Mouse (Mus musculus): ENCODE data around the gene Cldn14. TPM values are rescaled to one million over a fixed set of nuclear protein-coding genes. Genes with fewer than 3 reads are reported as not detected.

The Cldn14 gene
- total RNA-seq, 2 experiments from 2014 or later = 1.1 to 1.9 TPM

DNA sequence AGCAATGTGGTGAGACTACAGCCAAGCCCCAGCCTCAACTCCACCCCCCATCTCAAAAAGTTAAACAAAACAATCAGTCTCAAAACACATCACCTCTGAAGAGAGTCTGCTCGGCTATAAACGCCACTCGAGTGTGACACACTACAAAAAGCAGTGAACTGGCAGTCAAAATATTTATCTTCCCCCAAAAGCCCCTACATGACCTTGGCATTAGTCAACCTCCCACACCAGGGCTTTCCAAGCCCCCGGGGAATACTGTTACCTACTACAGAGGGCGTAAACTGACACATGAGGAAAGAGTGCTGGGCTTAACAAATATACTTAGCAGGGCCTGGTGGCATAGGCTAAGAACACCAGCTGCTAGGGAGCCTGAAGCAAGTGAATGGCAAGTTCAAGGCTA lies 46.4 kb downstream of the Cldn14 start:
- DNase-seq (ENCODE audit: low spot score in 2 of 2) = no peak
- intact Hi-C loops (cut with DNase I) = no loop called here

DNA sequence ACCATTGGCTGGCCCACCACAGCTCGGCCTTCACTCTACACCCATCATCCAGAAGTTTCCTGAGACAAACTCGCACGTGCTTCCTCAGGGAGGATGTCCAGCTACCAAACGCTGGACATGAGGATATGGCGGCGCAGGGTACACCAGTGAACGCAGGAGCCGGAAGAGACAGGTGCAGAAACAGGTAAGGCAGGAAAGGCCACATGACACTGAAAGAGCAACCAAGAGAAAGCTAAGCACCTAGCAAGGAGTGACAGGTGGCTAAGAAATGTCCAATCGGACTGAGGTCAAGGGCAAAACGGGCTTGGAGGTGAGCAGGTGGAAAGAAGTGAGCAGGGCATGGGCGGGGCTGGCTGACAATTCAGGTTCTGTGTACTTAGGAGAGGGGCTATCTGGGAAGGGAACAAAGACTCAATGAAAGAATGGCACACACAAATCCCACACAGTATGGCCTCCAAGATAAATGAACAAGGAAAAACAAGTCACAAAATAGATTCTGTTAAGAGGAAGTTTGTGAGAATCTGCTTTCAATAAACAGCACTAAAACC lies 47.5 kb downstream of the Cldn14 start:
- intact Hi-C loops (cut with DNase I) = no loop called here
- no peak for DNase-seq (ENCODE audit: low spot score in 2 of 2)

DNA sequence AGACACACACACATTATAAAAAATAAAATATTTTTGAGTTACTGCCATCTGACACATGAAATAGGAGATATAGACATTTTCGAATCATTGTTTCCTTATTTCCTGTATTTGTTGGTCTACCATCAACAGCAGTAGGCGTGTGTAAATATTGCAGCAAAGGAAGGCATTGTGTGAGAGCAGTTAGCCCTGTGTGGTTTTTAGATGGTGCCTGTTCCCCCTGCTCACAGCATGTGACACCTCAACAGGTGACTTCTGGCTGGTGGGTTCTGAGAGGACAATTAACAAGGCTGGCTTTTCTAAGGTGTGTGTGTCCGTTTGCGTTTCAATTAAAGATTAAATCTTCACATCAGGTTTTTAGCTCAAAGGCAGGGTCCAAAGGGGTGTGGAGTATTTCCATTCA lies 48.1 kb downstream of the Cldn14 start:
- intact Hi-C loops (cut with DNase I) = no loop called here
- DNase-seq (ENCODE audit: low spot score in 2 of 2) = no peak

DNA sequence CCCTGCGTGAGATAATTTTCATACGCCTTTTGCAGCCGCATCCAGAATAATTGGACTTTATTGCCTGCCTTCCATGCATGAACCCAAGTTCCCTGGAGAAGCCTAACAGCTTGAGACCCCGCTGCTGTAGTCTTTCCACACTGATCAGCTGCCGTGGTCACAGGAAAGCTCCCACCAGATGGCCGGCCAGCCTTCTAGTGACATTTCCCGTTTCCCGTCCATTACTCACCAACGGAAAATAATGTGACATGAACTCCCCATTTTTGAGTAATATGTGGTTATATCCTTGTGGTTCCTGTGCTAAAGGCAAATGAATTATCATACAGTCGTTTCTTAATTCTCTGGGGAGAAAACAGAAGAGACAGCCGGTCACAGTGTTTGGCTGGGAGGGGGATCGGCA lies 51.2 kb downstream of the Cldn14 start:
- no peak for DNase-seq (ENCODE audit: low spot score in 2 of 2)

DNA sequence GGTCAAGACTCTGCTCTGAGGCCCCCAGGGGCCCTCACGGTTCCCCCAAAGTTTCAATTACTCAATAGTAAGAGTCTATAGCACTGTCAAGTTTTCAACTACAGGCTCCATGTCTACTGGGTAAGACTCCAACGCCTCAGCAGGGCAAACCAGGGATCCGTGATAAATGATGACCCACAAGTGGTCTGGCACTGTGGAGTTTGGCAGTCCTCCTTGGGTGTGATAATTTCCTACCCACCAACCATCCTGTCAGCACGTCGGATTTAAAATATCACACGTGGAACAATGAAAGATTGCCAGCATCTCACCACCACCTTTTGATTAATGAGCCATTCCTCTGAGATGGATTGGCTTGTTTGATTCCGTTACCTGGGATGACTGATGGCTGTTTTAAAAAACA lies 51.7 kb downstream of the Cldn14 start:
- no peak for DNase-seq (ENCODE audit: low spot score in 2 of 2)
- intact Hi-C loops (cut with DNase I) = no loop called here

More for the DNA sequence above, 51.2 kb downstream of the Cldn14 start:
- intact Hi-C loops (cut with DNase I) = no loop called here

DNA sequence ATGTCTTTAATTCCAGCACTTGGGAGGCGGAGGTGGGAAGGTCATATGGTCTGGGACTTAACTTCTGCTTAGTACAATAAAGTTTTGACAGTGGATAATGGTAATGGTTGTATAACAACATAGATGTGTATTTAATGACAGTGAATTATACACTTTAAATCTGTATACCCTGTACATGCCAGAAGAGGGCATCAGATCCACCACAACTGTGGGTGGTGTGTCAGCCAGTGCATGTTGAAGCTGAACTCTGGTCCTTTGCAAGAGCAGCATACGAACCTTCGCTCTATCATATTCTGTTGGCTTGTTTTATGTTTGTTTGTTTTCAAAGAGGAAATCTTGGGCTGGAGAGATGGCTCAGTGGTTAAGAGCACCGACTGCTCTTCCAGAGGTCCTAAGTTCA lies 61.2 kb downstream of the Cldn14 start:
- no peak for DNase-seq (ENCODE audit: low spot score in 2 of 2)
- intact Hi-C loops (cut with DNase I) = no loop called here

DNA sequence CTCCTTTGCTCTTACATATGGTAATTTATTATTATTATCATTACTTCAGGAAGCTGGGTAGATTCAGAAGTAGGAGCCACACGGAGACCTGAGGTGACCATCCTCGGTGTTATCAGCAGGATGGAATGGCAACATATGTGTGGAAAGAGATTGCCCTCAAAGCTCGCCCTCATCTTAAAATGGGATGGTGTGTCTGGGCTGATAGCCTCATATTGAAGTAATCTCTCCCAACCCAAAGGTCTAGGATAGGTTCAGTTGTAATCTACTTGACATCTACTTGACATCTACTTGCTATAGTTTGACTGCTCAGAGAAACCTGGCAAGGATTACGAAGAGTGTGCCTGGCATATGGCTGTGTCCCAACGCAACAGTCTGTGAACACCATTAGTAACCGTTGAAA lies 64.3 kb downstream of the Cldn14 start:
- intact Hi-C loops (cut with DNase I) = no loop called here
- no peak for DNase-seq (ENCODE audit: low spot score in 2 of 2)

DNA sequence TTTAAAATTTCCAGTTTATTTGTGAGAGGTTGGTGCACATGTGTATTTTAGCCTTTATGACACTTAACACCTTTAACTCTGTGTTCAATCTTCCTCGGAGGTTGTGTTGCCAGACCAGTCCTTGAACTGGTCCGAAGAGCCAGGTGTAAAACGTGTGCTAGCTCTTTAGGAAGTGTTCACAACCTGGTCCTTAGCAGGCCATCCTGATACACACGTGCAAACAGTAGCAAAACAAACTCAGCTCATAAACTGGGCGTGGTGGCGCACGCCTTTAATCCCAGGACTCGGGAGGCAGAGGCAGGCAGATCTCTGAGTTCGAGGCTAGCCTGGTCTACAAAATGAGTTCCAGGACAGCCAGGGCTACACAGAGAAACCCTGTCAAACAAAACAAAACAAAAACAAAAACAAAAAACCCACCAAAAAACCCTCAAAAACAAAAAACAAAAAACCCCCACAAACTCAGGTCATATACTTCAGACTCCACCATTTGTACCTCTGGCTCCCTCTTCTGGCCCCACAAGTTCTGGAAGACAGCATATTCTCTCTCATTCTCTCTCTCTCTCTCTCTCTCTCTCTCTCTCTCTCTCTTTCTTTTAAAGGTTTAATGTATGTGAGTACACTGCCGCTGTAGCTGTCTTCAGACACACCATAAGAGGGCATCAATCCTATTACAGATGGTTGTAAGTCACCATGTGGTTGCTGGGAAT lies 65.7 kb downstream of the Cldn14 start:
- no peak for DNase-seq (ENCODE audit: low spot score in 2 of 2)
- intact Hi-C loops (cut with DNase I) = no loop called here

DNA sequence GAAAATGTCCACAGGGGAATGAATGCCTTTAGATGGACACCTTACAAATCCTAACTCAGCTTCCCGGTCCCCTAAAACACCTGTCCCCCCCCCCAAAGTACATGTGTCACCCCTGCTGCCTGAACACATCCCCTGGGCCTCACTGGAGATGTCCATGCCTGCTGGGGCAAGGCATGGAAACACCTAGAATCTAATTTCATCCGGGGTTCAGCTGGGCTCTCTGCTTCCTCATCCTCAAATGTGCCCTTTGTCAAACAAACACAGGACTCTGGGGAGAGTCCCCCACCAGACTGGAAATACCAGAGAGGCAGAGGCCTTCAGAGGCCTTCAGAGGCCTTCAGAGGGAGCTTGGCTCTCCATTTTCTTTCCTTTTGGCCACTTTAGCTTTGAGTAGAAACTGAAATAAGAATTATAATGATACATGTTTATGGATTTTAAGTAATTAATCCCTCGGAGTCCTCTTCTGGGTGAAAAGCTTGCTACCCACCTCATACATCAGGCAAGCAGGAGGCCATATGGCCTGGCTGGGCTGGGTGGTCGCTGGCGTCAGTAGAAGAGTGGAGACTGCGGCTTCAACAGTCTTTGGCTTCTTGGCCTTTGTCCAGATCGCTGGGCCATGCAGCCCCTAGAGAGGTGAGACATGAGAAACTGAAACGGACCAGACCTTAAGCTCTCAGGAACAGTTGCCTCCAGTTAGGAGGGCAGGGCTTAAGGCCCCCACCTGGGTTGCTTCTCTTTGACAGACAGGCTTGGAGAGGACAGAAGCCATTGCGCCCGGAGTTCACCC lies 66.7 kb downstream of the Cldn14 start:
- DNase-seq (ENCODE audit: low spot score in 2 of 2) = no peak
- intact Hi-C loops (cut with DNase I) = no loop called here

DNA sequence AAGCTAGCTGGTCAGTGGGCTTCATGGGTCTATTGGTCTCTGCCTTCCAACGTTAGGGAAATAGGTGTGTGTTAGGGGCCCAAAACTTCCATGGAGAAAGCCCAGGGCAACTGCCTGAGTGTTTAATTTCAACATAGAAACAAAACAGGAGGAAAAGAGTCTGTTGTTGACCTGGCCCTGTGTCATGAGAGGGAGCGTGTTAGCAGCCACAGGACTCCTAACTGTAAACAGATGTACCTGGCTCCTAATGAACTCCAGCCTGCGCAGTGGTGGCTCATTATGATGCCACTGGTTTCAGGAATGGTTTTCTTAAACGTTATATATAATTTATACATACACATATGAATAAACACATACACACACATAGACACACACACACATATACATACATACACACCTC lies 68.7 kb downstream of the Cldn14 start:
- intact Hi-C loops (cut with DNase I) = loop anchor here (2.0 kb wide), 1 partner anchor 319 kb away; no protein-coding TSS in a partner anchor
- no peak for DNase-seq (ENCODE audit: low spot score in 2 of 2)

DNA sequence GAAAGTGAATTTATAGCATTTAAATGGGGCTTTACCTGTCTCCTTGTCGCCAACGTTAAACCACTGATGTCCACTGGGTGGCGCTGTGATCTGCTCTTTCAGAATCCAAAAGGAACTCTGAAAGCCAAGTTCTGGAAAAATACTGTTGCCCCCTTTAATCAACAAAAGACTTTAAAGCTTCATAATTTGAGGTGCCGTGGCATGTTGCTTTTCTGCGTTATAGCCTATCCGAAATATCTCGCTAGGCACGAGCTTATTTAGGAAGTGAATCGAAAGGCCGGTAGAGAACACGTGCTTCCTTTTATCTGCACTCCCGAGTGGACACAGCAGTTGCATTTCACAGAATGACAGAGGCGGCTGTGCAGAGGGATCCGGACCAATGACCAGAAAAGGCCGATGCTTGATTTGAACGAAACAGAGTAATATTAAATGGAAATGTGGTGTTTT lies 70.2 kb downstream of the Cldn14 start:
- peak; percentile 67 to 85 for DNase-seq (ENCODE audit: low spot score in 2 of 2)
- intact Hi-C loops (cut with DNase I) = loop anchor here (2.0 kb wide), 1 partner anchor 320 kb away; no protein-coding TSS in a partner anchor

DNA sequence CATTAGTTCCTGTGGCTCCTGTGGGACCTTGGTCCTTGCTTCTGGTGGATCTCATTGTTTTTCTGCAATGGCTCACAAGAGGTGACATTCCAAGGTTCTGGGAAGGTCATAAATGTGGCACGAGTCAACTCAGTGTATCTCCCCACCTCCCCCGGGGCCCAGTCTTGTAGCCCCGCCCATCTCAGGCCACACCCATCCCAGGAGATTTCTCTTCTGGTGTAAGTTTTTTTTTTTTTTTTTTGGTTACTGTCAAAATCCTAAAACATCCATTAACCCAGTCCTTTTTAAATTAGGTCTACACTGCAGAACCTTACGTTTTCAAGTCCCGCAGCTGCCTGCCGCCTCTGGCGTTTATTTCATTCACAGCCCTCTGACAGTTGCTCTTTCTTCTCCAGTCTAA lies 73.6 kb downstream of the Cldn14 start:
- intact Hi-C loops (cut with DNase I) = no loop called here

DNA sequence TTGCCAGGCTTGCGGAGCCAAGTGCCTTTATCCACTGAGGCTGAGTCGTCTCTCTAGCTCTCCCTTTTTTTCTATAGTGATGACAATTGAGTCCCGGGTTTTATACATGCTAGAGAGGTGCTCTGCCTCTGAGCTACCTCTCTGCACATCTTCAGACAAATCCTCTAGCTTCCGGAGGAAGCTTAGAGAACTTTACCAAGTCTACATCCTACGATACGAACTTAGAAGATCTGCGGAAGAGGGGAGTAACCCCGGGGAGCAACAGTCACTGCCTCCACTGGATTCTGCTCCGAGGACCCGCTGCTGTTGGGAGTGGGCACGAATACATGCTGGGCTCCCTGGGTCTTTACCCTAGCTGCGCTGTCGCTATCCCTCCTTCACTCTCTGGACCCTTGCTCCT lies 74.0 kb downstream of the Cldn14 start:
- intact Hi-C loops (cut with DNase I) = no loop called here

More for the DNA sequence above, 73.6 kb downstream of the Cldn14 start:
- no peak for DNase-seq (ENCODE audit: low spot score in 2 of 2)

DNA sequence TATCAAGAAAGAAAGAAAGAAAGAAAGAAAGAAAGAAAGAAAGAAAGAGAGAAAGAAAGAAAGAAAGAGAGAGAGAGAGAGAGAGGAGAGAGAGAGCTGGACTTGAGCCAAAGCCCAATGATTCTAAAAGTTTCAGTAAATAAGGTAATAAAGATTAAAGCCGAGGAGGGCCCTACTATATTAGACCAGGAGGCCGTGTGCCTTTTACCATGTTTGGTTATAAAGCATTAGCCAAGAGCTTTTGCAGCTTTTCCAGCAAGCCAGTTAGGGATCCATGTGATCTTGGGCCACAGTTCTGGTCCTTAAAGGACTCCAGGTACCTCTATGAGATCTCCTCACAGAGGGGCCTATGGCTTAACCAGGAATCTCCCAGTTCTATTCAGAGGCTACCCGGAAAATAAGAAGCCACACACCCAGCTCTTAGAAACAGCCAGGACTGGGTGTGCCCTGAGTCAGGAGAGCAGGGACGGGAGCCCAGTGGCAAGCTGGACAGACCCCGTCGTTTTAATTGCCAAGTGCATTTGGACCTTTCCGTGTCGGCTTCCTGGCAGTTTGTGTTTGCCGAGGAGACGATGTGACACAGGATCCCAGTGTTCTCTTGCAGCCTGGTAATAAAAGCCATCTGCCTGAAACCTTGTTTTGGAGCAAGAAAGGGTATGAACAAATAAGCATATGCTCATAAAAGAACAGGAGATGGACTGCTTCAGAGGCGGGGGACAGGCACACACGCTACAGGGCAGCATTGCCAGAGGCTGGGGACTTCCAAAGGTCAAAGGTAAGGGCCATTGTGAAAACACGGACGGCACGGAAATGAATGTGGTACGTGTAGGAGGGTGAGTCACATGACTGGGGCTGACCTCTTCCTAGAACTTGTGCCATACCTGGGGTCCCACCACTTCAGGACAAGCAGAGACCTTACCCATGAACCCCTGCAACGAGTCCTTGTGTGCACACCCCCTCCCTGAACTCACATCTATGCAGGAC lies 76.2 kb downstream of the Cldn14 start:
- DNase-seq (ENCODE audit: low spot score in 2 of 2) = no peak
- intact Hi-C loops (cut with DNase I) = no loop called here

More for the DNA sequence above, 74.0 kb downstream of the Cldn14 start:
- DNase-seq (ENCODE audit: low spot score in 2 of 2) = no peak

DNA sequence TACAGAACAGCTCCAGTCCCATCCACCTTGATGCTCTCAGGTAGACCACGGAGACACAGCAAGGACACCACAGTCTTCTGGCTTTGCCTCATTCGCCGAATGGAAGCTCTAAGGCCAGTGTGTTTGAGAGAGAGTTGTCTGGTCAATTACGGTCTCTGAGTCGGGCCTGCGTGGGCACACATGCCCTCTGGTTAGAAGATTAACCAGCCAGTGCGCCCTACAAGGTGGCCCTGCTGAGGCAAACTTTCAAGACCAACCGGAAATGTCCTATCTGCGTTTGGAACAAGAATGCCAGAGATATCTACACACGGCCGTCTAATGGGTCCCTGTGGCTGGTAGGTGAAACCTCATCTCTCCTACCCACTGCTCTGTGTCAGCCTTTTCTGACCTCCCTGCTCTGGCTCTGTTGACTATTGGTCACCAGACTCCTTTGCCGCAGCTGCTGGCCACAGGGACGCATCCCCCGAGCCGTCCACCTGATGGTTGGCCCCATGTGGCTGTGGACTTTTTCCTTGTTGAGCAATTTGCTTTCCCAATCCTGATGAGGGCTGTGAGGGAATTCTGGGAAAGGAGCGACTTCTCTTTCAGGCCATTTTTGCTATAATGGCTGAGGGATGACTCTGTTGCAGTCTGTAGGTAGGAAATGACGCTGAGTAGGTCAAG lies 79.1 kb downstream of the Cldn14 start:
- intact Hi-C loops (cut with DNase I) = no loop called here

DNA sequence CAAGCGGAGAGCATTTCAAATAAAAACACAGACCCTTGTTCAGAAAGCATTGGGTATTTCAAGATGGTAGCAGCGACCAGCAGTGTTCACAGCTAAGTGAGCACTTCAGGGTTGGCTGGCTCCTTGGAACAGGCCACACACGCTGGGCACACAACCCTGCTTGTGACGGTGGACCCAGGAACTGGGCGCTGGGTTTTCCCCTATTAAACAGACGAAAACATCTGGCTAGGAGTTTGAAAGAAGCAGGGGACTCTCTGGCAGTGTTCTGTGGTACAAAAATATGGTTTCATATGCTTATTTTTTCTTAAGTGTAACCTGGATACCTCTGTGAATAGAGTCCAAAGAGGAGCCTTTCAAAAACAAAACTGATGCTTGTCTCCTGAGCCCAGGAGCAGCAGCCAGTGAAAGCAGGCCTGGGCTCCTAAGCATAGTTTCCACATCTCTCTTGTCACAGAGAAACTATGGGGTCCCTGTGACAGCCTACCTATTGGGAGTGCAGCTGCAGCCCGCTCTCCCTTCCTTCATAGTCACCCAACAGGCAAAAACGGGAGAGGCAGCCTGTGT lies 82.9 kb downstream of the Cldn14 start:
- no peak for DNase-seq (ENCODE audit: low spot score in 2 of 2)
- intact Hi-C loops (cut with DNase I) = no loop called here

More for the DNA sequence above, 79.1 kb downstream of the Cldn14 start:
- no peak for DNase-seq (ENCODE audit: low spot score in 2 of 2)

DNA sequence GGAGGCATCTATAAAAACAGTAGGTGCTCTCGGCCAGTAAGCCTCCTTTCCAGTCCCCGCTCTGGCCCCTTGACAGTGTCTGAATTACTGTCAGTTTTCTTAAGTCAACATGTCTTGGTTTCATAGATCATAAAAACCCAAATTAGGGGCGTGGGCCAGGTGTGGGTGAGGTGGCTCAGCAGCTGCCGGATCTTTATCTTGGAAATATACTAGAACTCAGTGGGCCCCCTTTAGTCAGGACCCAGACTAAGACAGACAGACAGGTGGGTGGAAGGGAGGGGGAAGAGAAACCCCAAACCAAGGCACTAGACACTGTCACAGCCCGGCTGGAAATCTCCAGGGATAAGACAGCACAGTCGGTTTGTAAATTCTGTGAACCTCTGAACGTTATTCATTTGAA lies 84.8 kb downstream of the Cldn14 start:
- intact Hi-C loops (cut with DNase I) = no loop called here
- no peak for DNase-seq (ENCODE audit: low spot score in 2 of 2)

DNA sequence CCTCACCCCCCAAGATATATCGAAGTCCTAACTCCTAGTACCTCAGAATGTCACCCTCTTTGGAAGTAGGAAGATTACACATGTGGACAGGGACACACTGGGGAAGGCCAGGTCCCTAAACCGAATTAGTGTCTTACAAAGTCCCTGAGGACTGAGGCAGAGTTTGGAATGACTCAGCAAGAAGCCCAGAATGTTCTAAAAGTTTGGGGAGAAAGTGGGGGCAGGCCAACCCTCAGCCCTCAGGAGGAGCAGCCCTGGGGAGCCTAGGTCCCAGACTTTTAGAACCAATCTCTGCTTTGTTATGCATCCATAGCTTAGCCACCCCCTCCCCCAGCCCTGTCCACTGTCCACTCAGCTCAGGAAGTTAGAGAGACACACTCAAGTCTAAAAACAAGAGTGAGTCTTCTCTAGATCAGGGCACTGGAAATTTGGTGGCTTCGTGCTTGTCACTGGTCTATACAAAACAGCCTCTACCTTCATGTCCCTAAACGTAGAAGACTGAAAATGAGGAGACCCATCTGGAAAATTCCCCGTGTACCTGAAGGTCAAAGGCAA lies 85.7 kb downstream of the Cldn14 start:
- intact Hi-C loops (cut with DNase I) = no loop called here

More for the DNA sequence above, 85.7 kb downstream of the Cldn14 start:
- DNase-seq (ENCODE audit: low spot score in 2 of 2) = no peak
